Mouse (Mus musculus) hindbrain, embryonic 10.5 days (tissue): ENCODE results near the gene Utp18. TPM values are rescaled to one million over a fixed set of nuclear protein-coding genes. Genes with fewer than 3 reads are reported as not detected.
"Not testable (repeated sequence)": the region's sequence is repeated elsewhere in the genome, so short reads cannot be mapped to it uniquely, and the experiment has no call there.

Experiments
- DNase-seq: peaks from one replicate; pipeline ENCODE4 v3.0.0-alpha.2; 2017; ENCODE audit warnings: low spot score
- H3K27ac ChIP-seq: fragments of 300-500 bp; sonication (generic); 2 replicates; pipeline ENCODE4 v1.5.1; 2016; ENCODE audit warnings: mild to moderate bottlenecking, moderate library complexity
- H3K27me3 ChIP-seq: fragments of 300-500 bp; sonication (generic); 2 replicates; pipeline ENCODE4 v1.6.1; 2016; ENCODE audit warnings: mild to moderate bottlenecking; ENCODE audit not compliant: poor library complexity, insufficient read depth, severe bottlenecking
- H3K36me3 ChIP-seq: fragments of 300-500 bp; sonication (generic); 2 replicates; pipeline ENCODE4 v1.6.1; 2016; ENCODE audit warnings: mild to moderate bottlenecking, moderate library complexity
- H3K4me1 ChIP-seq: fragments of 300-500 bp; sonication (generic); replicated peaks from 2 replicates; pipeline ENCODE4 v1.6.1; 2016; ENCODE audit warnings: mild to moderate bottlenecking
- H3K4me3 ChIP-seq: fragments of 300-500 bp; sonication (generic); 2 replicates; pipeline ENCODE4 v1.5.1; 2016; ENCODE audit warnings: mild to moderate bottlenecking, moderate library complexity
- H3K9me3 ChIP-seq: fragments of 300-500 bp; sonication (generic); 2 replicates; pipeline ENCODE4 v1.6.1; 2016; ENCODE audit warnings: mild to moderate bottlenecking, moderate library complexity
- WGBS: fragments of 180-500 bp; shearing (Covaris S2); methylation state at CpG from one replicate; pipeline ENCODE4 v1.1.7; 2016; 5-methylcytosine and 5-hydroxymethylcytosine counted together
- polyA plus RNA-seq: library from polyadenylated mRNA; unstranded; fragments of >200 nt; fragmentation: Nextera tagmentation; extraction: Ambion mirVana; gene quantifications from 2 replicates; pipeline ENCODE4 v1.2.1, GENCODE M21; 2016

Gene Utp18
- 30.9 and 35.8 TPM in 2 replicates for polyA plus RNA-seq

- H3K4me1 ChIP-seq = peaks cover 30% of the 10 kb centered on the region
- under 1% methylated on average over 83 of the region's 83 CpGs for WGBS
- H3K4me3 ChIP-seq = peak within 1 kb of the TSS; percentile 98
- DNase-seq = peak; percentile 98
- peaks cover 38% of the 10 kb centered on the region for H3K36me3 ChIP-seq
- H3K9me3 ChIP-seq = no peaks in the 10 kb centered on the region
- H3K27ac ChIP-seq = peak within 1 kb of the TSS; percentile 99
- no peaks in the 10 kb centered on the region for H3K27me3 ChIP-seq
Observed at GRCm38 (mm10) chr11:93885572-93886410, at the start of gene Utp18, which contains the start of gene Mbtd1. Gene Utp18, minus strand, starts transcription at chr11:93885766. Gene Mbtd1, plus strand, starts transcription at chr11:93885852.

GRCm38 (mm10) chr11:93929106-93929505 lies 43.5 kb upstream of the Utp18 start:
- Histone ChIP-seq H3K4me3 (no peak overlapping the region), H3K4me1 (no peaks in the 10 kb centered on the region), H3K27me3 (no peaks in the 10 kb centered on the region), H3K27ac (no peak overlapping the region), H3K9me3 (no peaks in the 10 kb centered on the region), H3K36me3 (peaks cover 98% of the 10 kb centered on the region)
- DNase-seq = no peak

- H3K4me1 ChIP-seq, H3K27ac ChIP-seq, H3K4me3 ChIP-seq, H3K9me3 ChIP-seq, DNase-seq, H3K27me3 ChIP-seq: not testable (repeated sequence)
- 93% methylated on average over 2 of the region's 2 CpGs for WGBS
- H3K36me3 ChIP-seq = peaks cover 99% of the 10 kb centered on the region
Observed at GRCm38 (mm10) chr11:93915019-93915418, 29.5 kb upstream of the Utp18 start.

GRCm38 (mm10) chr11:93911603-93912002 lies 26.0 kb upstream of the Utp18 start:
- WGBS = 91% methylated on average over 3 of the region's 3 CpGs
- Histone ChIP-seq H3K9me3 (no peaks in the 10 kb centered on the region), H3K36me3 (peaks cover 100% of the 10 kb centered on the region), H3K27ac (no peak overlapping the region), H3K4me1 (no peaks in the 10 kb centered on the region), H3K27me3 (no peaks in the 10 kb centered on the region), H3K4me3 (no peak overlapping the region)
- DNase-seq = no peak

GRCm38 (mm10) chr11:93908829-93909228 lies 23.3 kb upstream of the Utp18 start:
- H3K4me3 ChIP-seq = no peak overlapping the region
- H3K36me3 ChIP-seq = peaks cover 97% of the 10 kb centered on the region
- DNase-seq = no peak
- H3K4me1 ChIP-seq = no peaks in the 10 kb centered on the region
- no peaks in the 10 kb centered on the region for H3K9me3 ChIP-seq
- H3K27ac ChIP-seq = no peak overlapping the region
- WGBS = 92% methylated on average over 9 of the region's 9 CpGs
- H3K27me3 ChIP-seq = no peaks in the 10 kb centered on the region

GRCm38 (mm10) chr11:93907839-93908238 lies 22.3 kb upstream of the Utp18 start:
- Histone ChIP-seq H3K36me3 (peaks cover 93% of the 10 kb centered on the region), H3K4me3 (no peak overlapping the region), H3K27ac (no peak overlapping the region), H3K9me3 (no peaks in the 10 kb centered on the region), H3K27me3 (no peaks in the 10 kb centered on the region), H3K4me1 (no peaks in the 10 kb centered on the region)
- 87% methylated on average over 3 of the region's 3 CpGs for WGBS
- DNase-seq = no peak

GRCm38 (mm10) chr11:93906834-93907233 lies 21.3 kb upstream of the Utp18 start:
- WGBS = 93% methylated on average over 4 of the region's 4 CpGs
- DNase-seq = no peak
- Histone ChIP-seq H3K9me3 (no peaks in the 10 kb centered on the region), H3K4me1 (no peaks in the 10 kb centered on the region), H3K27me3 (no peaks in the 10 kb centered on the region), H3K36me3 (peaks cover 83% of the 10 kb centered on the region), H3K4me3 (no peak overlapping the region), H3K27ac (no peak overlapping the region)

- peaks cover 44% of the 10 kb centered on the region for H3K36me3 ChIP-seq
- no peaks in the 10 kb centered on the region for H3K27me3 ChIP-seq
- WGBS = 88% methylated on average over 3 of the region's 3 CpGs
- no peak for DNase-seq
- no peaks in the 10 kb centered on the region for H3K9me3 ChIP-seq
- no peaks in the 10 kb centered on the region for H3K4me1 ChIP-seq
- no peak overlapping the region for H3K27ac ChIP-seq
- H3K4me3 ChIP-seq = no peak overlapping the region
Observed at GRCm38 (mm10) chr11:93897732-93898131, 12.2 kb upstream of the Utp18 start.

- WGBS = 9% methylated on average over 4 of the region's 4 CpGs
- no peaks in the 10 kb centered on the region for H3K27me3 ChIP-seq
Observed at GRCm38 (mm10) chr11:93887080-93887447, 1.5 kb upstream of the Utp18 start.

GRCm38 (mm10) chr11:93886411-93887079 lies 979 bp upstream of the Utp18 start:
- WGBS = under 1% methylated on average over 34 of the region's 34 CpGs

More at GRCm38 (mm10) chr11:93887080-93887447, 1.5 kb upstream of the Utp18 start:
- no peak for DNase-seq
- Histone ChIP-seq H3K9me3 (no peaks in the 10 kb centered on the region), H3K27ac (peak overlapping the region; percentile 99), H3K4me3 (peak overlapping the region; percentile 98), H3K36me3 (peaks cover 36% of the 10 kb centered on the region), H3K4me1 (peaks cover 30% of the 10 kb centered on the region)

GRCm38 (mm10) chr11:93884901-93885571 lies 530 bp downstream of the Utp18 start:
- peaks cover 30% of the 10 kb centered on the region for H3K4me1 ChIP-seq
- under 1% methylated on average over 81 of the region's 81 CpGs for WGBS
- H3K36me3 ChIP-seq = peaks cover 40% of the 10 kb centered on the region
- H3K4me3 ChIP-seq = peak overlapping the region; percentile 98
- no peaks in the 10 kb centered on the region for H3K27me3 ChIP-seq
- H3K9me3 ChIP-seq = no peaks in the 10 kb centered on the region
- DNase-seq = peak; percentile 63
- H3K27ac ChIP-seq = peak overlapping the region; percentile 99

More at GRCm38 (mm10) chr11:93886411-93887079, 979 bp upstream of the Utp18 start:
- Histone ChIP-seq H3K27me3 (no peaks in the 10 kb centered on the region), H3K4me3 (peak overlapping the region; percentile 98), H3K4me1 (peaks cover 30% of the 10 kb centered on the region), H3K27ac (peak overlapping the region; percentile 99), H3K9me3 (no peaks in the 10 kb centered on the region), H3K36me3 (peaks cover 36% of the 10 kb centered on the region)
- DNase-seq = peak; percentile 56

GRCm38 (mm10) chr11:93884068-93884467 lies 1.5 kb downstream of the Utp18 start:
- H3K27ac ChIP-seq = no peak overlapping the region
- no peaks in the 10 kb centered on the region for H3K27me3 ChIP-seq
- DNase-seq = no peak
- peak overlapping the region; percentile 98 for H3K4me3 ChIP-seq
- H3K9me3 ChIP-seq = no peaks in the 10 kb centered on the region
- peaks cover 45% of the 10 kb centered on the region for H3K36me3 ChIP-seq
- H3K4me1 ChIP-seq = peaks cover 30% of the 10 kb centered on the region
- 93% methylated on average over 4 of the region's 4 CpGs for WGBS
